Mouse (Mus musculus) neural tube, embryonic 10.5 days (tissue): ENCODE results near the gene Cdkl4.

Experiments used
- DNase-seq: peaks from one replicate; pipeline ENCODE4 v3.0.0-alpha.2; 2017; ENCODE audit warnings: low spot score; ENCODE audit errors: extremely low spot score

Cdkl4 gene

DNA sequence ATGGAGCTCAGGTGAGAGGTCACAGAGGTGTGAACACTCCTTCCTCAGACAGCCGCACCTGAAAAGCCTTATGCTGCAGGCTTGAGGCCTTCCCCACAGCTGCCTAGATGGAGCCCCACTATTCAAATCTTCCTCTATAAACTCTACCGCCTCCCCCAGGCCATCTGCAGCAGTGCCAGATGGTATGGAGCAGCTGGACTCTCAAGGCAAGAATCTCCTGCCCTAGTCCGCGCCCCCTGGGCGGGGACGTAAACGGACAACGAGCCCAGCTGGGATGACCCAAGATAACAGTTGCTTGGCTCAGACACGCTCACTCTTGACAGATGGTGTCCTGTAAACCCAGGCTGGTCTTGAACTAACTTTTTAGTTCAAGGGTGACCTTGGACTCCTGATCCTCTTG lies 60.4 kb downstream of the Cdkl4 start:
- DNase-seq = no peak

- no peak for DNase-seq
Measured at GRCm38 (mm10) chr17:80515956-80516355, 61.7 kb downstream of the Cdkl4 start.

GRCm38 (mm10) chr17:80515513-80515912 lies 62.1 kb downstream of the Cdkl4 start:
- no peak for DNase-seq

- DNase-seq = no peak
Measured at GRCm38 (mm10) chr17:80513766-80514165, 63.8 kb downstream of the Cdkl4 start.

GRCm38 (mm10) chr17:80510459-80510855 lies 67.2 kb downstream of the Cdkl4 start:
- DNase-seq = no peak

- DNase-seq = no peak
Measured at GRCm38 (mm10) chr17:80509494-80510458, 67.8 kb downstream of the Cdkl4 start.

DNA sequence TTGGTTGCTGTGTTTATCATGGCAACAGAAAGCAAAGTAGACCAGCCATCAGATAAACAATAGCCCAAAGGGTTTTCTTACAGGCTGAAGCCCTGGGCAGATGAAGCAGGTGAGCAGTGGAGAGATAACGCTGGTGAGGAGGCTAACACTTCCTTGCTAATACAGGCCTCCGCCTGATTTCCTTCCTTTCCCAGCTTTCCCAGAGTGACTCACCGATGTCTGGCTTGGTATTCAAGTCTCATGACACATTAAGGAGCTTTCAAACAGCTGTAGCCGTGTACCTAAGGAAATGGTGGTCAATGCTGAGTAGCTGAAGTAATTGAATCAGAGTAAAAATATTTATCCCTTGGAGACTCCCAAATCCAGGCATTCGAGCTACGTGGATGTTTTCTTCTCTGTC lies 71.8 kb downstream of the Cdkl4 start:
- DNase-seq = no peak

- DNase-seq = no peak
Measured at GRCm38 (mm10) chr17:80505342-80505741, 72.3 kb downstream of the Cdkl4 start.

GRCm38 (mm10) chr17:80501805-80502172 lies 75.8 kb downstream of the Cdkl4 start:
- DNase-seq = no peak

- DNase-seq = no peak
Measured at GRCm38 (mm10) chr17:80501037-80501804, 76.4 kb downstream of the Cdkl4 start.

DNA sequence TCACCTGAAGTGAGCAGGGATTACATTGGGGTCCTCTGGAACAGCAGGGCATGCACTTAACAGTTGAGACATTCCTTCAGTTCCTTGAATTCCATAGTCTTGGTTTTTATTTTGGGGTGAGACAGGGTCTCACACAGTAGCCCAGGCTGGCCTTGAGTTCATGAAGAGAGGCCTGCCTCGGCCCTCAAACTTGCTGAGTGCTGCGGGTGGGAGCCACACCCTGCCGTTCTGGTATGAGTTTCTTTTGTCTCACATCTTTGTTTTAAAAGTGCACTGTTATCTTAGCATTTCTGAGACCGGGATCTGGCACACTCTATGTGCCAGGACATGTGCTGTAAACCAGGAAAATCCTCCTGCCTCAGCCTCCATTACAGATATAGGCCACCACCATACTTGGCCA lies 77.6 kb downstream of the Cdkl4 start:
- DNase-seq = no peak

DNA sequence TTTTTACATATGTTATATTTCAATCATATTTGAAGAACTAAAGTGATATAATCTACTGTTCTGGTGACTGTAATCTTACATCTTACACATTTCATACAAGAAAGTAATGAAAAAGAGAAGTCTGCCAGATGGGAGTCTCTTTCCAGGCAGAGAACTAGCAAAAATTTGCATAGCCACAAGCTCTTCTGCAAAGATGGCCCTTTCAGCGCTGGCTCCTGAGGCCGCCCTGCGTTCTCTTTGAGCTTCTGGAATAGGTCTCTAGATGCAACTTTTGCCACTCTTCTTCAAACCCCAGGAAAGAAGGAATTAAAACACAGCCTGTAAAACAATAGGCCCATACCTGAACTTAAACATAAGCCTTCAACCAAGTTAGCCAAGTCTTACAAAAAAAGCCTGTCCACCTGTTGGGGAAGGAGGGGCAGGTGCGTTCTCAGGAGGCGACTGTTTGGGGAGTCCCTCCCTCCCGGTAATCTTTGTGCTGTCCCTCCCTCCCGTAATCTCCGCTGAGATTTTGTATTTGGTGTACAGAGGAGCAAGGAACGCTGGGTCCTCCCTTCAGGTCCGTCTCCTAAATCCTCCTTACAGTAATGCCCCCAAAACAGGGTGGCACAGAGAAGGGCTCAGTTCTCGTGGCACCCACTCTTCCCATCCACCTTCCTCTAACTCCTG lies 78.9 kb downstream of the Cdkl4 start:
- no peak for DNase-seq

DNA sequence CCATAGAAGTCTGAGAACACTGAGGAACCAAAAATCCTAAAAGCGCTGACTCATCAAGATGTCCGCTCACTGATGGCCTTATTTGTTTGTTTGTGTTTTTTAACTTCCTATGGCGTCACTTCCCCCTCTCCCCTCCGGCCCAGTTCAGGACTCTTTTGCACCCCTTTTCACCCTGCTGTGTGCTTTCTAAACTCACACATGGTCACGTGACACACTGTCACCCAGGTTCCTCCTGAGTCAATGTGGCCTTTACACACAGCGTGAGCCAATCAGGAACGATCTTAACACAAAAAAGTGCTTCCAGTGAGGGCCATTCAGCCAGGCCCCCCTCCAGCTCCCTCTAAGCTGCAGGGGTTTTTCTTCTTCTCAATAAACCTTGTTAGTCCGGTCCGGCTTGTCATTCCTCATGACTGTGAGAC lies 80.4 kb downstream of the Cdkl4 start:
- no peak for DNase-seq

DNA sequence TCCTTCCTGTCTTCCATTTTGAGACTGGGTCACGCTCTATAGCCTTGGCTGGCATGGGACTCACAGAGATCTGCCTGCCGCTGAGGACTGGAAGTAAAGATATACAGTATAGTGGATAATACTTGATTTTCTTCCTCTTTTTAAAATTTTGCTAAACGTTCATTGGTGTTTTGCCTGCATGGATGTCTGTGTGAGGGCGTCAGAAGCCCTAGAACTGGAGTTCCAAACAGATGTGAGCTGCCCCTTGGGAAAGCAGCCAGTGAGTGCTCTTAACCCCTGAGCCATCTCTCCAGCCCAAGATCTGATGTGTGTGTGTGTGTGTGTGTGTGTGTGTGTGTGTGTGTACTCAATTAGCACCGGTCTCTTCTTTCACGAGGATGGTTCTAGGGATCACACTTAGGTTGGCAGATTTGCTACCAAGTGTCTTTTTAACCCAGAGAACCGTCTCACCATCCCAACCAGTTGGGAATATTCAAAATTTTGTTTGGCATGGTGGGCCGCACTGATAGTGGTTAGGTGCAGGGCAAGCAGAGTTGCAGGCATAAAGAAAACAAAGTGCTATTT lies 80.9 kb downstream of the Cdkl4 start:
- DNase-seq = no peak

DNA sequence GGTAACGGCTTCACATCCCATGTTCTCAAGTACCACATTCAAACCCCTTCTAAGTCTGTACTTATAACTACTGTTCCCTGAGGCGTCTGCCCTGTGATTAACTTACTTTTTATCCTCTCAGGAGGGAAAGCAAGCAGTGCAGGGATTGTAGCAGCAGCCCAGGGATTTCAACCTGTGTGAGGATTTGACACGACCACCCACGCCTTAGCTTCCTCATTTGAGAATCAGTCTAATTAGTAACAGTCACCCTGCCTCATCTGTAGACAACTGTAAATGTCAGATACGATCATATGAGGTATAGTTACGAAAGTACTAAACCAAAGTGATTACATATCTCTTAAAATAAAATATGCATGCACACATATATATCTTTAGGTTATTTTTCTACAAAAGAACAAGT lies 81.4 kb downstream of the Cdkl4 start:
- DNase-seq = no peak

DNA sequence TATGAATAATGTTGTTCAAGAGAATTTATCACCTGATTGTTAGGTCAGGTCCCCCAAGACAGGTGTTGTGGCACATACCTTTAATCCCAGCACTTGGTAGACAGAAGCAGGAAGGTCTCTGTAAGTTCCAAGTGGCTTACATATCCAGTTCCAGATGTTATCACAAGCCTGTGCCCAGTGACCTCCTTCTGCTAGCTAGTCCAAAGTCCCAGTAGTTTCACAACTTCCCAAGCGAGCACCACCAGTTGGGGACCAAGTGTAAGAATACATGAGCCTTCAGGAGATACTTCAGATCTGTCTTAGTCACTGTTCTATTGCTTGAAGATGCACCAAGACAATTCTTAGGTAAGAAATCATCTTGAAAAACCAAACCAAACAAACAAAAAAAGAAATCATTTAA lies 83.7 kb downstream of the Cdkl4 start:
- DNase-seq = no peak

GRCm38 (mm10) chr17:80492811-80493210 lies 84.8 kb downstream of the Cdkl4 start:
- DNase-seq = no peak

DNA sequence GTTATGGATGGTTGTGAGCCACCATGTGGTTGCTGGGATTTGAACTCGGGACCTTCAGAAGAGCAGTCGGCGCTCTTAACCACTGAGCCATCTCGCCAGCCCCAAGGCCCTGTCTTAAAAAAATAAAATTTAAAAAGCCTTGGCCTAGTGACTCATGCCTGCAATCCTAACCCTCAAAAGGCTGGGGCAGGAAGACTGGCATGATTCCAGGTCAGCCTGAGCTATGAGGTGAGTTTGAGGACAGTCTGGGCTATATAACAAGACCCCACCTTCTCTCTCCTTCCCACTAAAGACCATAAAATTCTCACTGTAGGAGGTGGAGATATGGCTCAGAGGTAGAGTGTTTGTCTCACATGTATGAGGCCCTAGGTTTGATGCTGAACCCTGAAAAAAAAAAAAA lies 85.3 kb downstream of the Cdkl4 start:
- DNase-seq = no peak

DNA sequence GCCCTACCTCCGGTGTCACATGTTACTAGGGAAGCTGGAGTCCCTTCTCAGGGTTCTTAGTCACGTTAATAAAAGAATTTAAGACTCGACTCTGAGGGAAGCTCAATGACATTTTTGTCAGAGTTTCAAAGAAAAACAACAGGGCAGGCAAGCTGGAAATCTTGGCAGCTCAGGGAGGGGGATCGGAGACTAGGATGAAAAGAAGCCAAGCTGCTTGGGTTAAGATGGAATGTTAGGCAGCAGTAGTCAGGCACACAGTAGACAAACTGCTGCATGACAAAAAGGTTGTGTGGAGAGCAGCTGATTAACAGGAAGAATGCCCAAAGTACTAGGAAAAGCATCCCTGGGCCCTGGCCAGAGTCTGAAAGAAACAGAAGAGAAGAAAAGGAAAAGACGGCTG lies 87.4 kb downstream of the Cdkl4 start:
- no peak for DNase-seq

DNA sequence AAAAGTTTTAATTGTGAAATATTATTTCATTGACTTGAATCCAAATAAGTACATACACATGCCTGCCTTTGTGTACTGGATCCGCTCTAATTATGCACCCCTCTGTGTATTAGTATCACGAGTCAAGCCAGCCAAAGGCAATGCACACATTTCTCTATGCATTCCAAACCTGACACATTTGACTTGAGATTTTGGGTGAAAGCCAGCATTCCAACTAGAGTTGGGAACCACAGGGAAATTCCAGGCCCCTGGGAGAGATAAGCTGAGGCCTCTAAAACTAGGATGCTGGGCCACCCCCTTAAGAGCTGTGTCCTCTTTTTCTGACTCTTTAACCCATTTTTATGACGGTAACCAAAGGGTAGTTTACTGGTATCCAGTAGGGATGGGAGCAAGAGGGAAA lies 88.7 kb downstream of the Cdkl4 start:
- no peak for DNase-seq

DNA sequence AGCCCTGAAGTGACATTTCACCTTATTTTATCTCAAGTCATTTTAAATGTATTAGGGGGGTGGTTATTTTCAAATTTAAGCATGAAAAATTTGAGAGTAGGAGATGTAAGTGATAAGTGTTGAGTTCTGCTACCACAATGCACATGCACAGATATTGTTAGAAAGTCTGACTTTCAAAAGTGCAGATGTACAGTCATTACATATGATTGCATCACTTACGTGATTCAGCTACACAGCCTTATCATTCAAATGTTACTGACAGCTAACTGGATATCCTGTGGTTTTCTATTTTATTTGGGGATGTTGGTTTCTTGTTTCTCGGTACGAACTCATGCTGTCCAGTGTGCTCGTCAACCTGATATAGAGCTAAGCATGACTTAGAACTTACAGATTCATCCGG lies 92.5 kb downstream of the Cdkl4 start:
- no peak for DNase-seq

GRCm38 (mm10) chr17:80480855-80481224 lies 96.8 kb downstream of the Cdkl4 start:
- no peak for DNase-seq
